Mouse (Mus musculus) neutrophil, adult 5-6 weeks (primary cell): ENCODE results near the gene Lsamp. TPM values are rescaled to one million over a fixed set of nuclear protein-coding genes. Genes with fewer than 3 reads are reported as not detected.

ENCODE experiments used
- ATAC-seq: fragments of 151-379, 151-347 bp; 2 replicates; pipeline ENCODE4 v1.8.0; 2017; ENCODE audit warnings: mild to moderate bottlenecking, moderate TSS enrichment; ENCODE audit not compliant: insufficient number of reproducible peaks, poor library complexity, low FRiP score, severe bottlenecking; ENCODE audit errors: extremely low read depth
- total RNA-seq: library from RNA; stranded (forward); fragments of 200-1000 nt; gene quantifications from 2 replicates; pipeline ENCODE4 v1.2.3, GENCODE M21; 2017

Gene Lsamp
- total RNA-seq, 1 experiment from 2014 or later = 0.12 TPM

- no peak for ATAC-seq
These were observed 2032.9 kb downstream of the Lsamp start for GRCm38 (mm10) chr16:42016791-42017643.

- no peak for ATAC-seq
These were observed 2038.4 kb downstream of the Lsamp start for GRCm38 (mm10) chr16:42022566-42022965.

GRCm38 (mm10) chr16:42032030-42032429, 2047.9 kb downstream of the Lsamp start:
- ATAC-seq = no peak

- ATAC-seq = no peak
These were observed 2049.3 kb downstream of the Lsamp start for GRCm38 (mm10) chr16:42033449-42033848.

- no peak for ATAC-seq
These were observed 2064.0 kb downstream of the Lsamp start for GRCm38 (mm10) chr16:42048138-42048537.

- ATAC-seq = no peak
These were observed 2075.8 kb downstream of the Lsamp start for GRCm38 (mm10) chr16:42059927-42060326.

GRCm38 (mm10) chr16:42074325-42074724, 2090.2 kb downstream of the Lsamp start:
- ATAC-seq = no peak

- no peak for ATAC-seq
These were observed 2095.4 kb downstream of the Lsamp start for GRCm38 (mm10) chr16:42079573-42079972.

GRCm38 (mm10) chr16:42081611-42082010, 2097.4 kb downstream of the Lsamp start:
- ATAC-seq = no peak

- ATAC-seq = no peak
These were observed 2113.3 kb downstream of the Lsamp start for GRCm38 (mm10) chr16:42097510-42097909.

GRCm38 (mm10) chr16:42102186-42102585, 2118.0 kb downstream of the Lsamp start:
- ATAC-seq = no peak

GRCm38 (mm10) chr16:42102635-42103034, 2118.5 kb downstream of the Lsamp start:
- no peak for ATAC-seq

- no peak for ATAC-seq
These were observed 2128.1 kb downstream of the Lsamp start for GRCm38 (mm10) chr16:42112251-42112650.

GRCm38 (mm10) chr16:42113246-42113645, 2129.1 kb downstream of the Lsamp start:
- ATAC-seq = no peak

- no peak for ATAC-seq
These were observed 2137.6 kb downstream of the Lsamp start for GRCm38 (mm10) chr16:42121788-42122187.

- no peak for ATAC-seq
These were observed 2139.7 kb downstream of the Lsamp start for GRCm38 (mm10) chr16:42123826-42124225.

- no peak for ATAC-seq
These were observed 2141.9 kb downstream of the Lsamp start for GRCm38 (mm10) chr16:42126061-42126460.

- ATAC-seq = no peak
These were observed 2163.0 kb downstream of the Lsamp start for GRCm38 (mm10) chr16:42147164-42147563.

- ATAC-seq = no peak
These were observed 2165.2 kb downstream of the Lsamp start for GRCm38 (mm10) chr16:42149216-42149942.

GRCm38 (mm10) chr16:42152640-42153039, 2168.5 kb downstream of the Lsamp start:
- no peak for ATAC-seq
